Mouse (Mus musculus) CH12.LX (cell line): ENCODE results near the gene Qpctl. TPM values are rescaled to one million over a fixed set of nuclear protein-coding genes. Genes with fewer than 3 reads are reported as not detected.

Experiments used
- DNase-seq: peaks from one replicate; pipeline ENCODE4 v3.0.0-alpha.2; 2013; ENCODE audit errors: extremely low read depth
- H3K27ac ChIP-seq: 2 replicates; pipeline ENCODE4 v1.5.1; 2012; ENCODE audit warnings: low read depth, mild to moderate bottlenecking, control low read depth, moderate library complexity; ENCODE audit not compliant: insufficient read depth
- H3K27me3 ChIP-seq: replicated peaks from 2 replicates; pipeline ENCODE3; 2012; ENCODE audit warnings: inconsistent platforms
- H3K36me3 ChIP-seq, 2 experiments: replicated peaks in 1 of 2; 2 replicates each; pipeline versions ENCODE3 to v1.6.1; 2012; ENCODE audit warnings: inconsistent platforms in 1 of 2, low read length in 1 of 2, mild to moderate bottlenecking in 1 of 2, mixed read lengths in 1 of 2, moderate library complexity in 1 of 2; ENCODE audit not compliant: control insufficient read depth in 1 of 2, insufficient read depth in 1 of 2
- H3K4me1 ChIP-seq, 2 experiments: 2 replicates each; pipeline ENCODE4 v1.6.1; 2012; ENCODE audit warnings: inconsistent platforms in 1 of 2, moderate library complexity in 1 of 2; ENCODE audit not compliant: insufficient read depth in 2 of 2, control insufficient read depth in 1 of 2
- H3K4me2 ChIP-seq: 2 replicates; pipeline ENCODE4 v1.6.1; 2012; ENCODE audit warnings: low read depth, mild to moderate bottlenecking, control low read depth; ENCODE audit not compliant: poor library complexity, insufficient read depth, severe bottlenecking
- H3K4me3 ChIP-seq, 3 experiments: fragments of 150-350 bp in 1 of 3; sonication (generic) in 1 of 3; replicated peaks in 1 of 3; 2 replicates each; pipeline versions ENCODE3 to v1.5.1; 2011 to 2012; ENCODE audit warnings: low read depth in 2 of 3, low read length in 2 of 3, mild to moderate bottlenecking in 2 of 3, moderate library complexity in 2 of 3, control low read depth in 1 of 3, improper control_type of control experiment in 1 of 3, inconsistent platforms in 1 of 3, mixed read lengths in 1 of 3; ENCODE audit not compliant: poor library complexity in 1 of 3
- H3K79me2 ChIP-seq: replicated peaks from 2 replicates; pipeline ENCODE4 v1.6.1; 2012; ENCODE audit warnings: mild to moderate bottlenecking, moderate library complexity; ENCODE audit not compliant: control insufficient read depth, poor library complexity, insufficient read depth, severe bottlenecking; ENCODE audit errors: extremely low read depth
- H3K9ac ChIP-seq: 2 replicates; pipeline ENCODE4 v1.6.1; 2012; ENCODE audit warnings: low read depth, mild to moderate bottlenecking, control low read depth, moderate library complexity; ENCODE audit not compliant: insufficient read depth
- H3K9me3 ChIP-seq: replicated peaks from 2 replicates; pipeline ENCODE3; 2012; ENCODE audit warnings: low read length, inconsistent platforms, mixed read lengths
- BHLHE40 ChIP-seq: IDR thresholded peaks from 2 replicates; pipeline ENCODE4 v1.6.1; 2011; ENCODE audit warnings: mild to moderate bottlenecking, low read depth, low read length, improper control_type of control experiment
- CHD1 ChIP-seq: IDR thresholded peaks from 2 replicates; pipeline ENCODE4 v1.6.1; 2012; ENCODE audit warnings: low read depth, low read length, improper control_type of control experiment, inconsistent platforms
- CTCF ChIP-seq, 2 experiments: IDR thresholded peaks in 1 of 2; conservative IDR thresholded peaks in 1 of 2; 2 replicates each; pipeline ENCODE4 v1.5.1; 2011 to 2012; ENCODE audit warnings: low read depth in 2 of 2, low read length in 2 of 2, improper control_type of control experiment in 1 of 2, inconsistent platforms in 1 of 2, mild to moderate bottlenecking in 1 of 2, moderate library complexity in 1 of 2
- E2F4 ChIP-seq: IDR thresholded peaks from 2 replicates; pipeline ENCODE4 v1.6.1; 2011; ENCODE audit warnings: low read depth, low read length, improper control_type of control experiment; ENCODE audit not compliant: insufficient replicate concordance
- GABPA ChIP-seq: IDR thresholded peaks from 2 replicates; pipeline ENCODE4 v1.6.1; 2012; ENCODE audit warnings: low read depth, low read length, improper control_type of control experiment, inconsistent platforms; ENCODE audit not compliant: insufficient replicate concordance
- IRF4 ChIP-seq: IDR thresholded peaks from 2 replicates; pipeline ENCODE4 v1.6.1; 2014; ENCODE audit warnings: low read depth, mild to moderate bottlenecking, inconsistent platforms, low read length, improper control_type of control experiment
- JUND ChIP-seq: conservative IDR thresholded peaks from 2 replicates; pipeline ENCODE4 v1.6.1; 2011; ENCODE audit warnings: low read depth, low read length, improper control_type of control experiment
- MAFK ChIP-seq: IDR thresholded peaks from 2 replicates; pipeline ENCODE4 v1.6.1; 2011; ENCODE audit warnings: low read length, improper control_type of control experiment; ENCODE audit not compliant: insufficient replicate concordance
- MEF2A ChIP-seq: IDR thresholded peaks from 2 replicates; pipeline ENCODE4 v1.6.1; 2014; ENCODE audit warnings: low read depth, mild to moderate bottlenecking, inconsistent platforms, low read length, improper control_type of control experiment, borderline replicate concordance
- NRF1 ChIP-seq: IDR thresholded peaks from 2 replicates; pipeline ENCODE4 v1.6.1; 2014; ENCODE audit warnings: low read depth, mild to moderate bottlenecking, inconsistent platforms, low read length, improper control_type of control experiment, moderate library complexity
- SIN3A ChIP-seq: IDR thresholded peaks from 2 replicates; pipeline ENCODE4 v1.6.1; 2012; ENCODE audit warnings: low read length, improper control_type of control experiment, inconsistent platforms
- TBP ChIP-seq: conservative IDR thresholded peaks from 2 replicates; pipeline ENCODE4 v1.6.1; 2011; ENCODE audit warnings: low read depth, low read length, improper control_type of control experiment
- USF1 ChIP-seq: IDR thresholded peaks from 2 replicates; pipeline ENCODE4 v1.6.1; 2014; ENCODE audit warnings: low read depth, mild to moderate bottlenecking, inconsistent platforms, low read length, improper control_type of control experiment
- USF2 ChIP-seq: conservative IDR thresholded peaks from 2 replicates; pipeline ENCODE4 v1.6.1; 2011; ENCODE audit warnings: low read depth, low read length, improper control_type of control experiment
- dilution Hi-C: fragments of 300-500 bp; cut with MboI; formaldehyde crosslinking; loops from 2 replicates; pipeline ENCODE4 v1.14.3; 2020; ENCODE audit warnings: low sequenced_read_pairs; ENCODE audit not compliant: extremely low pct_unique_long_range_greater_than_20kb, extremely low pct_ligation_motif_present
- in situ Hi-C: fragments of 300-500 bp; cut with MboI; formaldehyde crosslinking; loops from 3 replicates; pipeline ENCODE4 v1.14.3; 2019; ENCODE audit warnings: low sequenced_read_pairs, low pct_ligation_motif_present, low pct_unique_long_range_greater_than_20kb, mixed read lengths
- polyA plus RNA-seq: library from polyadenylated mRNA; unstranded; fragments of >175 nt; gene quantifications from 2 replicates; pipeline ENCODE4 v1.2.1, GENCODE M21; 2012; ENCODE audit warnings: low read depth; ENCODE audit not compliant: insufficient read length
- total RNA-seq, 2 experiments: library from RNA; depleted of rRNA; stranded (reverse); fragments of 300-350 nt in 1 of 2; fragments of >200 nt in 1 of 2; gene quantifications; 2 replicates each; pipeline ENCODE4 v1.2.3; 2012 to 2014

Gene Qpctl
- total and polyA plus RNA-seq, 3 experiments = 5.2 to 9.8 (median 9.6) TPM

- Histone ChIP-seq H3K27ac (no peak overlapping the region), H3K9me3 (no peaks in the 10 kb centered on the region), H3K4me1 (peaks cover 0 to 28% of the 10 kb centered on the region in 2 experiments; a peak in 2 of 4 replicates), H3K4me2 (peak overlapping the region; percentile 54; the same call in 1 of the 2 replicates), H3K79me2 (peaks cover 9% of the 10 kb centered on the region; the same call in 1 of the 2 replicates), H3K9ac (no peak overlapping the region), H3K27me3 (no peaks in the 10 kb centered on the region), H3K4me3 (no peak overlapping the region), H3K36me3 (peaks cover 25 to 67% of the 10 kb centered on the region in 2 experiments)
- dilution Hi-C loops (no loop called here), in situ Hi-C loops (no loop called here)
- DNase-seq = no peak
- TF ChIP-seq GABPA = no peak
- no peak for TF ChIP-seq TBP
- TF ChIP-seq CTCF (conservative IDR thresholded peaks at IDR 0.05 in 1 of 2, IDR thresholded peaks at IDR 0.05 in 1 of 2; ENCODE audit: low read depth in 2 of 2, low read length in 2 of 2) = peak in 1 of 2 experiments; percentile 24; a peak in 1 of 4 replicates
Measured at GRCm38 (mm10) chr7:19130657-19131056, 18.4 kb downstream of the Qpctl start.

GRCm38 (mm10) chr7:19129396-19129795, 19.7 kb downstream of the Qpctl start:
- H3K4me3 ChIP-seq = no peak overlapping the region
- H3K36me3 ChIP-seq = peaks cover 16 to 66% of the 10 kb centered on the region in 2 experiments
- no peak for DNase-seq
- no peak overlapping the region for H3K4me2 ChIP-seq
- no peaks in the 10 kb centered on the region for H3K9me3 ChIP-seq
- H3K27ac ChIP-seq = no peak overlapping the region
- no peak overlapping the region for H3K9ac ChIP-seq
- H3K27me3 ChIP-seq = no peaks in the 10 kb centered on the region
- H3K4me1 ChIP-seq = peaks cover 0 to 28% of the 10 kb centered on the region in 2 experiments; a peak in 2 of 4 replicates
- peaks cover 9% of the 10 kb centered on the region for H3K79me2 ChIP-seq
- TF ChIP-seq MEF2A (no peak), JUND (no peak), SIN3A (no peak), NRF1 (no peak), MAFK (no peak), E2F4 (no peak), CHD1 (no peak), USF2 (no peak), IRF4 (no peak), BHLHE40 (no peak), USF1 (no peak), CTCF (conservative IDR thresholded peaks at IDR 0.05 in 1 of 2, IDR thresholded peaks at IDR 0.05 in 1 of 2; ENCODE audit: low read depth in 2 of 2, low read length in 2 of 2) (no peak), GABPA (no peak)
- dilution Hi-C loops (no loop called here), in situ Hi-C loops (no loop called here)
